Mouse (Mus musculus): ENCODE data around the gene Hoxc6. TPM values are rescaled to one million over a fixed set of nuclear protein-coding genes. Genes with fewer than 3 reads are reported as not detected.
A peak's percentile ranks its signal among the peaks of the same experiment; 100 is the strongest.

Gene Hoxc6
- polyA plus RNA-seq, 1 experiment from 2014 or later = 12.3 TPM

GRCm38 (mm10) chr15:103042209-103042608 lies 44.2 kb downstream of the Hoxc6 start:
- Histone ChIP-seq H3K4me3 (ENCODE audit: low read length) (no peak overlapping the region), H3K4me2 (replicated peaks; ENCODE audit: low read depth, low read length) (no peak overlapping the region), H3K9ac (ENCODE audit: low read depth, low read length) (no peak overlapping the region), H3K36me3 (ENCODE audit: control insufficient read depth, insufficient read depth, low read length) (no peaks in the 10 kb centered on the region), H3K9me3 (ENCODE audit: control insufficient read depth, low read length) (no peaks in the 10 kb centered on the region), H3K4me1 (ENCODE audit: control insufficient read depth, insufficient read depth, low read length) (peaks cover 44% of the 10 kb centered on the region), H3K27me3 (ENCODE audit: control insufficient read depth, insufficient read depth, low read length) (no peaks in the 10 kb centered on the region; the same call in 1 of the 2 replicates), H3K27ac (ENCODE audit: low read depth, low read length) (no peak overlapping the region)
- WGBS = 15% methylated on average over 1 of the region's 1 CpGs
- no peak for ATAC-seq (ENCODE audit: low FRiP score, low TSS enrichment)

- Histone ChIP-seq H3K9ac (ENCODE audit: low read depth, low read length) (no peak overlapping the region), H3K4me1 (ENCODE audit: control insufficient read depth, insufficient read depth, low read length) (peaks cover 25% of the 10 kb centered on the region), H3K27me3 (ENCODE audit: control insufficient read depth, insufficient read depth, low read length) (no peaks in the 10 kb centered on the region), H3K4me2 (replicated peaks; ENCODE audit: low read depth, low read length) (no peak overlapping the region), H3K4me3 (ENCODE audit: low read length) (no peak overlapping the region), H3K36me3 (ENCODE audit: control insufficient read depth, insufficient read depth, low read length) (no peaks in the 10 kb centered on the region), H3K27ac (ENCODE audit: low read depth, low read length) (no peak overlapping the region), H3K9me3 (ENCODE audit: control insufficient read depth, low read length) (no peaks in the 10 kb centered on the region)
- ATAC-seq (ENCODE audit: low FRiP score, low TSS enrichment) = 0 out of 2 replicates have a peak, but pooled peaks have one; percentile 41
- 70% methylated on average over 2 of the region's 2 CpGs for WGBS
Observed at GRCm38 (mm10) chr15:103051670-103052069, 53.6 kb downstream of the Hoxc6 start.

GRCm38 (mm10) chr15:103053210-103053609 lies 55.2 kb downstream of the Hoxc6 start:
- no peak overlapping the region for H3K4me2 ChIP-seq (replicated peaks; ENCODE audit: low read depth, low read length)
- no peak overlapping the region for H3K9ac ChIP-seq (ENCODE audit: low read depth, low read length)
- H3K27ac ChIP-seq (ENCODE audit: low read depth, low read length) = no peak overlapping the region
- H3K4me3 ChIP-seq (ENCODE audit: low read length) = no peak overlapping the region
- H3K4me1 ChIP-seq (ENCODE audit: control insufficient read depth, insufficient read depth, low read length) = peaks cover 36% of the 10 kb centered on the region
- no peaks in the 10 kb centered on the region for H3K27me3 ChIP-seq (ENCODE audit: control insufficient read depth, insufficient read depth, low read length)
- no peaks in the 10 kb centered on the region for H3K9me3 ChIP-seq (ENCODE audit: control insufficient read depth, low read length)
- no peak for ATAC-seq (ENCODE audit: low FRiP score, low TSS enrichment)
- no peaks in the 10 kb centered on the region for H3K36me3 ChIP-seq (ENCODE audit: control insufficient read depth, insufficient read depth, low read length)

- H3K27me3 ChIP-seq (ENCODE audit: control insufficient read depth, insufficient read depth, low read length) = no peaks in the 10 kb centered on the region
- no peak overlapping the region for H3K4me3 ChIP-seq (ENCODE audit: low read length)
- no peak for ATAC-seq (ENCODE audit: low FRiP score, low TSS enrichment)
- H3K27ac ChIP-seq (ENCODE audit: low read depth, low read length) = no peak overlapping the region
- peaks cover 55% of the 10 kb centered on the region for H3K4me1 ChIP-seq (ENCODE audit: control insufficient read depth, insufficient read depth, low read length)
- H3K9ac ChIP-seq (ENCODE audit: low read depth, low read length) = no peak overlapping the region
- no peaks in the 10 kb centered on the region for H3K36me3 ChIP-seq (ENCODE audit: control insufficient read depth, insufficient read depth, low read length)
- WGBS = 53% methylated on average over 2 of the region's 2 CpGs
- no peak overlapping the region for H3K4me2 ChIP-seq (replicated peaks; ENCODE audit: low read depth, low read length)
- H3K9me3 ChIP-seq (ENCODE audit: control insufficient read depth, low read length) = no peaks in the 10 kb centered on the region
Observed at GRCm38 (mm10) chr15:103056396-103056795, 58.3 kb downstream of the Hoxc6 start.

DNA sequence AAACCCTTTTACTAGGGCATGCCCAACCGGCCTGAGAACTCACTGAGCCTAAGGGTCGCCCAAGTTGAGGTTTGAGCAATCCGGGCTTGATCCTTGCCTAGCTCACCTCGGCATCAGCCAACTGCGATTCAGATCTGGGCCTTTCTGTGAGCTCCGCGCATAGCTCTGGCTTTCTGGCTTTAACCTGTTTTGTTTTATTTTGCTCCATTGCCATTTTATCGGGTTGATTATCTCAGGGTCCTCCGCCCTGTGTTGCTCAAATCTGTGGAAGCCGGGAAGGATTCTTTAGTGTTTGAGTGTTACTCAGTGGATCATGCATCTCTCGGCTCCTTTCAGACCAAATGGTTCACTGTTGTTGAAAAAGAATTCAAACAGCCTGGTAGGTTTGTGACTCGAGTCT lies 60.7 kb downstream of the Hoxc6 start:
- WGBS = 4% methylated on average over 12 of the region's 12 CpGs
- Histone ChIP-seq H3K36me3 (ENCODE audit: control insufficient read depth, insufficient read depth, low read length) (no peaks in the 10 kb centered on the region), H3K9me3 (ENCODE audit: control insufficient read depth, low read length) (no peaks in the 10 kb centered on the region), H3K4me1 (ENCODE audit: control insufficient read depth, insufficient read depth, low read length) (peaks cover 60% of the 10 kb centered on the region), H3K9ac (ENCODE audit: low read depth, low read length) (peak overlapping the region; percentile 71), H3K27me3 (ENCODE audit: control insufficient read depth, insufficient read depth, low read length) (no peaks in the 10 kb centered on the region), H3K27ac (ENCODE audit: low read depth, low read length) (peak overlapping the region; percentile 90), H3K4me2 (replicated peaks; ENCODE audit: low read depth, low read length) (peak overlapping the region; percentile 65), H3K4me3 (ENCODE audit: low read length) (peak overlapping the region; percentile 40)
- ATAC-seq (ENCODE audit: low FRiP score, low TSS enrichment) = no peak

DNA sequence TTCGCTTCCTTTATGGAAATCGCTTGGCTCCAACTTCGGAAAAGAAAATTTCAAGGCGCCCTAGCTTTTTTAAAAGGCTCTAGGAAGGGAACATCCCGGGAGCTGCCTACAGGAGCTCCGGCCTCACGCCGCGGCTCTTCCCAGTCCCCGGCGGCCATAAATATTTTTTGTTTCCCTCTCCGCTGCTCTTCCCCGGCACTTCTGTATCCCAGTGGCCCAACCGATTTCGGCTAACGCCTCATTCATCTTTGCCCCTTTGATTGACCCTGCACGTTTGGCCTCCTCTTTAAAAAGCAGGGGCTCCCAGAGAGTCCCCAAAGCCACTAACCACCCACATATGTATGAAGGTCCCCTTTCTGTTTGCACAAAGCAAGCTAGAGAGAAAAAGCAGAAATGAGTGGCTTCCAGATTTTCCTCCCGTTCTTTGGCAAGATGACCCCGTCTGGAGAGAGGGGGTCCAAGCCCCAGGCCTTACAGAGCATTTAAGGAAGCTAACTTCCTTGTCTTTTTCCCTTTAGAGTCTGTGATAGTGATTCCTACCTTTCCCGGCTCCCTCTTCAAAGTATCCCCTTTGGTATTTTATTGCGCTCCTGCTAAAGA lies 61.4 kb downstream of the Hoxc6 start:
- Histone ChIP-seq H3K9ac (ENCODE audit: low read depth, low read length) (peak overlapping the region; percentile 71), H3K27ac (ENCODE audit: low read depth, low read length) (peak overlapping the region; percentile 90), H3K27me3 (ENCODE audit: control insufficient read depth, insufficient read depth, low read length) (no peaks in the 10 kb centered on the region)

DNA sequence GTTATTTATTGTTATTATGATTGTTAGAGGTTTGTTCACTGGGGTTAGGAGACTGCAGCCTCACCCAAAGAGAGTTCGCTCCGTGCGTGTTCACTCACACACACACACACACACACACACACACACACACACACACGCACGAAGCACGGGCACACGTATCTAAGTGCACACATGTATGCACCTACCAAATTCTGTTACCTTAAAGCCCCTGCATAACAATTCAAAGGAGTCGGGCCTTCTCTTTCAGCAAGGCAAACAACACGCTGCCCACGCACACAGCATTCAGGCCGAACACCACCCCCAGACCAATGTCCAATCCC lies 61.9 kb downstream of the Hoxc6 start:
- Histone ChIP-seq H3K27me3 (ENCODE audit: control insufficient read depth, insufficient read depth, low read length) (no peaks in the 10 kb centered on the region), H3K9me3 (ENCODE audit: control insufficient read depth, low read length) (no peaks in the 10 kb centered on the region), H3K4me2 (replicated peaks; ENCODE audit: low read depth, low read length) (peak overlapping the region; percentile 65), H3K4me1 (ENCODE audit: control insufficient read depth, insufficient read depth, low read length) (peaks cover 60% of the 10 kb centered on the region), H3K4me3 (ENCODE audit: low read length) (peak overlapping the region; percentile 40), H3K27ac (ENCODE audit: low read depth, low read length) (peak overlapping the region; percentile 90), H3K9ac (ENCODE audit: low read depth, low read length) (peak overlapping the region; percentile 71), H3K36me3 (ENCODE audit: control insufficient read depth, insufficient read depth, low read length) (no peaks in the 10 kb centered on the region)
- WGBS = 4% methylated on average over 11 of the region's 11 CpGs
- ATAC-seq (ENCODE audit: low FRiP score, low TSS enrichment) = no peak

More for the DNA sequence above, 61.4 kb downstream of the Hoxc6 start:
- WGBS = 2% methylated on average over 21 of the region's 21 CpGs
- Histone ChIP-seq H3K4me2 (replicated peaks; ENCODE audit: low read depth, low read length) (peak overlapping the region; percentile 65), H3K9me3 (ENCODE audit: control insufficient read depth, low read length) (no peaks in the 10 kb centered on the region), H3K4me1 (ENCODE audit: control insufficient read depth, insufficient read depth, low read length) (peaks cover 60% of the 10 kb centered on the region), H3K4me3 (ENCODE audit: low read length) (peak overlapping the region; percentile 40), H3K36me3 (ENCODE audit: control insufficient read depth, insufficient read depth, low read length) (no peaks in the 10 kb centered on the region)
- no peak for ATAC-seq (ENCODE audit: low FRiP score, low TSS enrichment)

DNA sequence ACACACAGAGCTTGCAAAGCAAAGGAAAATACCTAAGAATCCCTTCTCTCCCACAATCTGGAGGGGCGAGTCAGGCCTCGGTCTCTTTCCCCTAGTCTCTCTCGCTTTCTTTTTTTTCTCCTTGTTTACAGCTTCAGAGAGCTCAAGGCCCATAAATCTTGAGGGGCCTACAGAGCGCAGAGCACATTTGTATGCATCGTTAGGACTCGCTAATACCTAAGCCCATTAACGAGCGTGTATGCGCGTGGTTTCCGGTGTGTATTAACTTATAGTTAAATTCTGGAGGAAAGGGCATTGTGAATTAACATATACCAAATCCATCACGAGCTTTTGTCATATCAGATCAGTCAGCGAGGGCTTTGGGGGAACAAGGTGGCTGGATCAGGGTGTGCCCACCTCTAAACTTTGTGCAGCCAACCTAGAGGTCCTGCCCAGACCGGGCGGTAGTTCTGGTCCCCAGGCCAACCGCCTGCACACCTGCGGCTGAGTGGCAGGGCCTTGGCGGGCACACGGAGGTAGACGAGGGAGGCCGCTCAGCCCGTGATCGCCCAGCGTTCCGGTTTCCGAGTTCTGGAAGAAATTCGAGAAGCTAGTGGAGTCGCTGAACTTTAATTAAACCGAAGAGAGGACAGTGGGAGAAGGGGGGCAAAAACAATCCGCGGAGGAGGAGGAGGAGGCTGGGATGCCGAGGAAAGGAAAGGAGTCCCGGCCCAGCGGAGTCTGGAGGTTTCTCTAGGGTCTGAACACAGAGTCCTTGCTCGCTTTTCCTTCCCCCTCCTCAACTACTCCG lies 62.5 kb downstream of the Hoxc6 start:
- H3K4me2 ChIP-seq (replicated peaks; ENCODE audit: low read depth, low read length) = peak overlapping the region; percentile 65
- no peaks in the 10 kb centered on the region for H3K27me3 ChIP-seq (ENCODE audit: control insufficient read depth, insufficient read depth, low read length)
- peaks cover 62% of the 10 kb centered on the region for H3K4me1 ChIP-seq (ENCODE audit: control insufficient read depth, insufficient read depth, low read length)
- H3K4me3 ChIP-seq (ENCODE audit: low read length) = peak overlapping the region; percentile 40
- peak; percentile 89 for ATAC-seq (ENCODE audit: low FRiP score, low TSS enrichment)
- 2% methylated on average over 36 of the region's 36 CpGs for WGBS
- no peaks in the 10 kb centered on the region for H3K9me3 ChIP-seq (ENCODE audit: control insufficient read depth, low read length)
- H3K27ac ChIP-seq (ENCODE audit: low read depth, low read length) = peak overlapping the region; percentile 90
- H3K36me3 ChIP-seq (ENCODE audit: control insufficient read depth, insufficient read depth, low read length) = no peaks in the 10 kb centered on the region
- H3K9ac ChIP-seq (ENCODE audit: low read depth, low read length) = peak overlapping the region; percentile 71

DNA sequence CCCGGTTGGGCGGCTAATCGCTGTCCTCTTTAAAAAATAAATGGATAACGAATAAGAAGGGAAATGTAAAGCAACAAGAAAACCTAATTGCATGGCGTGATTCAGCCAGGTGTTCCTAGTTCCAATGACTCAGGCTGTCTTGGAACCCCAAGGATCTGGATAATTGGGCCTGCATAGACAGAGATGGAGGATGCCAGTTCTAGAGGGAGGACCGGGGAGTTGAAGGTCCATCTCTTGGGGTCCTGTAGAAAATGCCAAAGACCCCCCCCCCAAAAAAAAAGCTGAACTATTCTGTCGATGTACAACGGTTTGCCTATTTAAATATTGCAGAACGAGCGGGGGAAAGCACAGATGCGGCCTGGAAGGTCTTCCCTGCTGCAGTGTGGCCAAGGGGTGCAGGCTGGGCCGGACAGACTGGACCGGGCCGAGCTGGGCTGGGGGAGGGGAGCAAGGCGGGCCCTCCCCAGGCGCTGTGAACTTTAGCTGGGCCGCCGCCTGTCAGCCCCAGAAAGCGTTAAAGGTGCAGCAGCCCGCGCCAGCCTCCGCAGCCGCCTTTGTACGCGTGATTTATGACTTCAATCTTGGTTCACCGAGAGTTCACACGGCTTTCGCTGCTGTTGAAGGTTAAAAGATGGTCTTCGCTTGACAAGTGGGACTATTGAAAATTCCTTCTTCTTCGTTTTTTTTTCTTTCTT lies 63.2 kb downstream of the Hoxc6 start:
- peak; percentile 41 for ATAC-seq (ENCODE audit: low FRiP score, low TSS enrichment)
- peak overlapping the region; percentile 65 for H3K4me2 ChIP-seq (replicated peaks; ENCODE audit: low read depth, low read length)
- peak overlapping the region; percentile 90 for H3K27ac ChIP-seq (ENCODE audit: low read depth, low read length)
- no peaks in the 10 kb centered on the region for H3K9me3 ChIP-seq (ENCODE audit: control insufficient read depth, low read length)
- H3K4me3 ChIP-seq (ENCODE audit: low read length) = peak overlapping the region; percentile 40
- H3K9ac ChIP-seq (ENCODE audit: low read depth, low read length) = peak overlapping the region; percentile 42
- peaks cover 61% of the 10 kb centered on the region for H3K4me1 ChIP-seq (ENCODE audit: control insufficient read depth, insufficient read depth, low read length)
- WGBS = 1% methylated on average over 30 of the region's 30 CpGs
- no peaks in the 10 kb centered on the region for H3K36me3 ChIP-seq (ENCODE audit: control insufficient read depth, insufficient read depth, low read length)
- H3K27me3 ChIP-seq (ENCODE audit: control insufficient read depth, insufficient read depth, low read length) = no peaks in the 10 kb centered on the region

All from kidney, embryonic 14.5 days (tissue).